Mouse (Mus musculus) erythroblast, embryonic 14.5 days (primary cell): ENCODE measurements around the gene Tnfrsf1b. TPM values are rescaled to one million over a fixed set of nuclear protein-coding genes. Genes with fewer than 3 reads are reported as not detected.

Source experiments
- H3K27me3 ChIP-seq: 2 replicates; pipeline ENCODE4 v1.6.1; 2012; ENCODE audit warnings: inconsistent platforms; ENCODE audit not compliant: control insufficient read depth
- H3K36me3 ChIP-seq: 2 replicates; pipeline ENCODE4 v1.6.1; 2012; ENCODE audit warnings: mild to moderate bottlenecking, inconsistent platforms; ENCODE audit not compliant: control insufficient read depth
- H3K4me1 ChIP-seq: 2 replicates; pipeline ENCODE4 v1.6.1; 2012; ENCODE audit warnings: inconsistent platforms; ENCODE audit not compliant: control insufficient read depth
- H3K4me3 ChIP-seq: replicated peaks from 2 replicates; pipeline ENCODE3; 2012; ENCODE audit warnings: moderate library complexity, mild to moderate bottlenecking, inconsistent platforms
- H3K9me3 ChIP-seq: 2 replicates; pipeline ENCODE4 v1.6.1; 2012; ENCODE audit warnings: low read length, inconsistent platforms, mixed read lengths; ENCODE audit not compliant: control insufficient read depth
- GATA1 ChIP-seq: IDR thresholded peaks from 2 replicates; pipeline ENCODE4 v1.6.1; 2012; ENCODE audit warnings: low read length, inconsistent platforms, mixed read lengths
- TAL1 ChIP-seq: IDR thresholded peaks from 3 replicates; pipeline ENCODE4 v1.6.1; 2012; ENCODE audit warnings: low read length, inconsistent platforms, mixed read lengths
- polyA plus RNA-seq: library from polyadenylated mRNA; stranded (reverse); fragments of >175 nt; gene quantifications from 2 replicates; pipeline ENCODE4 v1.2.3, GENCODE M21; 2012

The Tnfrsf1b gene
- polyA plus RNA-seq, 1 experiment, result 0.52 TPM

GRCm38 (mm10) chr4:145229051-145229450, 17.6 kb downstream of the Tnfrsf1b start:
- no peak for TF ChIP-seq TAL1
- no peak for TF ChIP-seq GATA1
- H3K27me3 ChIP-seq, result no peaks in the 10 kb centered on the region
- no peaks in the 10 kb centered on the region; the same call in 1 of the 2 replicates for H3K36me3 ChIP-seq
- H3K4me1 ChIP-seq, result no peaks in the 10 kb centered on the region
- no peaks in the 10 kb centered on the region for H3K9me3 ChIP-seq
- H3K4me3 ChIP-seq, result no peak overlapping the region

DNA sequence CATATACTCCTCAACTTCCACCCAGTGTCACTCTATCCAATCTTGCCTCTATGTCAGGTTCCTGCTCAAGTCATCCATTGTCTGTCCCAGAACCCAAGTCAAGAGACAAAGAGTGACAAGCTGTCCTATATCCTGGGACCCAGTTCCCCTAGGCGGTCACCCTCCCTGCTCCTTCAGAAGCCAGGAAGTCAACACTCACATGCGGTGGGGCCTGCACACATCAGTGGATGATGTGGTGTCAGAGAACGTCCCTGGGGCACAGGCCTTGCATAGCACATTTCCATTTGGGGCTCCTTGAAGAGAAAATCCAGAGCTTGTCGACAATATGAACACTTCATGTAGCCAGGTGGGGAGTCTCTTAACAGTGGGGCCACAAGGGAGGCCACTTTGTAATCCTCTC, 22.1 kb downstream of the Tnfrsf1b start:
- Histone ChIP-seq H3K27me3 (no peaks in the 10 kb centered on the region), H3K4me3 (no peak overlapping the region), H3K9me3 (no peaks in the 10 kb centered on the region), H3K36me3 (no peaks in the 10 kb centered on the region; the same call in 1 of the 2 replicates), H3K4me1 (peaks cover 25% of the 10 kb centered on the region)
- no peak for TF ChIP-seq TAL1
- TF ChIP-seq GATA1, result no peak

GRCm38 (mm10) chr4:145222064-145222463, 24.6 kb downstream of the Tnfrsf1b start:
- Histone ChIP-seq H3K4me3 (no peak overlapping the region), H3K9me3 (no peaks in the 10 kb centered on the region), H3K4me1 (peaks cover 25% of the 10 kb centered on the region), H3K36me3 (no peaks in the 10 kb centered on the region; the same call in 1 of the 2 replicates), H3K27me3 (no peaks in the 10 kb centered on the region)
- TF ChIP-seq TAL1 (no peak), GATA1 (no peak)

- H3K4me3 ChIP-seq, result no peak overlapping the region
Observed at GRCm38 (mm10) chr4:145221379-145221778, 25.3 kb downstream of the Tnfrsf1b start.

DNA sequence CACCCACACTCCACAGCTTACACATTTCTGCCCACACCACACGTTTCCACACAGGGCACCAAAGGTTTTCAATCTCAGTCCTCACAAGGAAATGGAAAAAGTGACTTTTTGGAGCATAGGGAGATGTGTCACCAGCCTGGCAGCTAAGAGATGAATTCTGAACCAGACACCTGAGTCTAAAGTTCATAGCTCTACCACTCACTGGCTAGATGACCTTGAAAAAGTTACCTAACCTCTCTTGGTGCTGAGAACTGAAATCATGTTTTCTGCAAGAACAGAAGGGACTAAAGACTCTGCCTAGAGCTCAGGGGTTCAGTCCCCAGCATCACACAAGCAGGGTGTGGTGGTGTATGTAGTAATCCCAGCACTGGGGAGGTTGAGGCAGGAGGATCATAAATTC, 26.7 kb downstream of the Tnfrsf1b start:
- Histone ChIP-seq H3K9me3 (no peaks in the 10 kb centered on the region), H3K4me3 (no peak overlapping the region), H3K27me3 (no peaks in the 10 kb centered on the region), H3K4me1 (peaks cover 25% of the 10 kb centered on the region), H3K36me3 (no peaks in the 10 kb centered on the region; the same call in 1 of the 2 replicates)
- no peak for TF ChIP-seq TAL1
- TF ChIP-seq GATA1, result no peak

More at GRCm38 (mm10) chr4:145221379-145221778, 25.3 kb downstream of the Tnfrsf1b start:
- H3K27me3 ChIP-seq, result no peaks in the 10 kb centered on the region
- TF ChIP-seq TAL1 (no peak), GATA1 (no peak)
- H3K36me3 ChIP-seq, result no peaks in the 10 kb centered on the region; the same call in 1 of the 2 replicates
- H3K4me1 ChIP-seq, result peaks cover 25% of the 10 kb centered on the region
- no peaks in the 10 kb centered on the region for H3K9me3 ChIP-seq

GRCm38 (mm10) chr4:145219240-145219985, 27.3 kb downstream of the Tnfrsf1b start:
- Histone ChIP-seq H3K9me3 (no peaks in the 10 kb centered on the region), H3K36me3 (no peaks in the 10 kb centered on the region; the same call in 1 of the 2 replicates), H3K4me3 (no peak overlapping the region), H3K4me1 (peaks cover 28% of the 10 kb centered on the region), H3K27me3 (no peaks in the 10 kb centered on the region)
- TF ChIP-seq GATA1 (no peak), TAL1 (no peak)

DNA sequence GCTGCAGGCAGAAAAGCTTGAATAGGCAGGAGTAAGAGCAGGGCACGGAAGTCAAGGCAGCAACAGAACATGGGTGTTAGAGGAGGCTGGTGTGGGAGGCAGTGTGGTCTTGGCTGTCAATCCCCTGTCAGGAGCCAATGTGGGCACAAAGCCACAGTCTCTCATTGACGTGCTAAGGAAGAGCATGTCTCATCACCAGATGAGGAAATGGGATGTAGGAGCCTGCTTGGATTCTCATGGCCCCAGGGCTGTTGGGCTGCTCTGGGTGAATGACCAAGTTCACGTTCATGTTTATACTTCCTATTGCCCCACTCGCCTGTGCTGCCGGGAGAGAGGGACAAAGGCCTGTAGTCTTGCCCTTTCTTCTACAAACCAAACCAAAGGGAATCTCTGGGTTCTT, 28.8 kb downstream of the Tnfrsf1b start:
- H3K4me3 ChIP-seq, result no peak overlapping the region
- H3K36me3 ChIP-seq, result no peaks in the 10 kb centered on the region; the same call in 1 of the 2 replicates
- peaks cover 30% of the 10 kb centered on the region for H3K4me1 ChIP-seq
- no peaks in the 10 kb centered on the region for H3K9me3 ChIP-seq
- no peak for TF ChIP-seq TAL1
- no peak for TF ChIP-seq GATA1
- H3K27me3 ChIP-seq, result no peaks in the 10 kb centered on the region

GRCm38 (mm10) chr4:145217046-145217445, 29.6 kb downstream of the Tnfrsf1b start:
- TF ChIP-seq TAL1, result no peak
- TF ChIP-seq GATA1, result no peak
- Histone ChIP-seq H3K4me1 (peaks cover 22% of the 10 kb centered on the region), H3K9me3 (no peaks in the 10 kb centered on the region), H3K36me3 (no peaks in the 10 kb centered on the region; the same call in 1 of the 2 replicates), H3K4me3 (no peak overlapping the region), H3K27me3 (no peaks in the 10 kb centered on the region)

DNA sequence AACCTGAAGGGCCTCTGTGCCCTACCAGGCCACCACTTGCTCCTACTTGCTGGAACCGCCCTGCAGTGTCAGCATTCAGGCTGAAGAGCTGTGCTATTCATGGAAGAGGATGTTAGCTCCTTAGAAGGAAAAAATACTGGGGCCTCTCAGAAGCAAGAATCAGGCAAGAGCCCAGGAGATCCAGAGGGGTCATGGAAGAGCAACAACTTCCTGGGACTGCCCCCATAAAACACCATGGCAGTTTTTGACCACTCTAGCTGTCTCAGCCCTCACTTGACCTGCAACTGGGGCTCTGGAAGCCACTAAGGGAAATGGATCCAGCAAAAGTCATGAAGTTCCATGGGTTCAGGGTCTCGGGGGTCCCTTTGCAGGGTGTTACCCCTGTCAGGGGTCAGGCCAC, 31.3 kb downstream of the Tnfrsf1b start:
- TF ChIP-seq TAL1, result no peak
- no peak for TF ChIP-seq GATA1
- H3K9me3 ChIP-seq, result no peaks in the 10 kb centered on the region
- peaks cover 10% of the 10 kb centered on the region for H3K4me1 ChIP-seq
- no peaks in the 10 kb centered on the region for H3K27me3 ChIP-seq
- H3K4me3 ChIP-seq, result no peak overlapping the region
- no peaks in the 10 kb centered on the region; the same call in 1 of the 2 replicates for H3K36me3 ChIP-seq
